Mouse (Mus musculus) CH12.LX (cell line): ENCODE measurements around the gene Ret. TPM values are rescaled to one million over a fixed set of nuclear protein-coding genes. Genes with fewer than 3 reads are reported as not detected.

Source experiments
- DNase-seq: peaks from one replicate; pipeline ENCODE4 v3.0.0-alpha.2; 2013; ENCODE audit errors: extremely low read depth
- H3K27ac ChIP-seq: 2 replicates; pipeline ENCODE4 v1.5.1; 2012; ENCODE audit warnings: low read depth, mild to moderate bottlenecking, control low read depth, moderate library complexity; ENCODE audit not compliant: insufficient read depth
- H3K27me3 ChIP-seq: replicated peaks from 2 replicates; pipeline ENCODE3; 2012; ENCODE audit warnings: inconsistent platforms
- H3K36me3 ChIP-seq, 2 experiments: replicated peaks in 1 of 2; 2 replicates each; pipeline versions ENCODE3 to v1.6.1; 2012; ENCODE audit warnings: inconsistent platforms in 1 of 2, low read length in 1 of 2, mild to moderate bottlenecking in 1 of 2, mixed read lengths in 1 of 2, moderate library complexity in 1 of 2; ENCODE audit not compliant: control insufficient read depth in 1 of 2, insufficient read depth in 1 of 2
- H3K4me1 ChIP-seq, 2 experiments: 2 replicates each; pipeline ENCODE4 v1.6.1; 2012; ENCODE audit warnings: inconsistent platforms in 1 of 2, moderate library complexity in 1 of 2; ENCODE audit not compliant: insufficient read depth in 2 of 2, control insufficient read depth in 1 of 2
- H3K4me2 ChIP-seq: 2 replicates; pipeline ENCODE4 v1.6.1; 2012; ENCODE audit warnings: low read depth, mild to moderate bottlenecking, control low read depth; ENCODE audit not compliant: poor library complexity, insufficient read depth, severe bottlenecking
- H3K4me3 ChIP-seq, 3 experiments: fragments of 150-350 bp in 1 of 3; sonication (generic) in 1 of 3; replicated peaks in 1 of 3; 2 replicates each; pipeline versions ENCODE3 to v1.5.1; 2011 to 2012; ENCODE audit warnings: low read depth in 2 of 3, low read length in 2 of 3, mild to moderate bottlenecking in 2 of 3, moderate library complexity in 2 of 3, control low read depth in 1 of 3, improper control_type of control experiment in 1 of 3, inconsistent platforms in 1 of 3, mixed read lengths in 1 of 3; ENCODE audit not compliant: poor library complexity in 1 of 3
- H3K79me2 ChIP-seq: replicated peaks from 2 replicates; pipeline ENCODE4 v1.6.1; 2012; ENCODE audit warnings: mild to moderate bottlenecking, moderate library complexity; ENCODE audit not compliant: control insufficient read depth, poor library complexity, insufficient read depth, severe bottlenecking; ENCODE audit errors: extremely low read depth
- H3K9ac ChIP-seq: 2 replicates; pipeline ENCODE4 v1.6.1; 2012; ENCODE audit warnings: low read depth, mild to moderate bottlenecking, control low read depth, moderate library complexity; ENCODE audit not compliant: insufficient read depth
- H3K9me3 ChIP-seq: replicated peaks from 2 replicates; pipeline ENCODE3; 2012; ENCODE audit warnings: low read length, inconsistent platforms, mixed read lengths
- CTCF ChIP-seq, 2 experiments: IDR thresholded peaks in 1 of 2; conservative IDR thresholded peaks in 1 of 2; 2 replicates each; pipeline ENCODE4 v1.5.1; 2011 to 2012; ENCODE audit warnings: low read depth in 2 of 2, low read length in 2 of 2, improper control_type of control experiment in 1 of 2, inconsistent platforms in 1 of 2, mild to moderate bottlenecking in 1 of 2, moderate library complexity in 1 of 2
- E2F4 ChIP-seq: IDR thresholded peaks from 2 replicates; pipeline ENCODE4 v1.6.1; 2011; ENCODE audit warnings: low read depth, low read length, improper control_type of control experiment; ENCODE audit not compliant: insufficient replicate concordance
- ETS1 ChIP-seq: conservative IDR thresholded peaks from 2 replicates; pipeline ENCODE4 v1.6.1; 2012; ENCODE audit warnings: low read depth, mild to moderate bottlenecking, inconsistent platforms, low read length, improper control_type of control experiment, moderate library complexity
- HCFC1 ChIP-seq: IDR thresholded peaks from 2 replicates; pipeline ENCODE4 v1.6.1; 2012; ENCODE audit warnings: low read depth, mild to moderate bottlenecking, inconsistent platforms, low read length, improper control_type of control experiment
- IRF4 ChIP-seq: IDR thresholded peaks from 2 replicates; pipeline ENCODE4 v1.6.1; 2014; ENCODE audit warnings: low read depth, mild to moderate bottlenecking, inconsistent platforms, low read length, improper control_type of control experiment
- MAZ ChIP-seq: IDR thresholded peaks from 2 replicates; pipeline ENCODE4 v1.6.1; 2012; ENCODE audit warnings: low read depth, mild to moderate bottlenecking, inconsistent platforms, low read length, improper control_type of control experiment, moderate library complexity
- MEF2A ChIP-seq: IDR thresholded peaks from 2 replicates; pipeline ENCODE4 v1.6.1; 2014; ENCODE audit warnings: low read depth, mild to moderate bottlenecking, inconsistent platforms, low read length, improper control_type of control experiment, borderline replicate concordance
- MXI1 ChIP-seq: IDR thresholded peaks from 2 replicates; pipeline ENCODE4 v1.6.1; 2011; ENCODE audit warnings: mild to moderate bottlenecking, low read depth, low read length, improper control_type of control experiment
- MYC ChIP-seq: IDR thresholded peaks from 2 replicates; pipeline ENCODE4 v1.6.1; 2011; ENCODE audit warnings: low read depth, mild to moderate bottlenecking, improper control_type of control experiment, low read length
- NRF1 ChIP-seq: IDR thresholded peaks from 2 replicates; pipeline ENCODE4 v1.6.1; 2014; ENCODE audit warnings: low read depth, mild to moderate bottlenecking, inconsistent platforms, low read length, improper control_type of control experiment, moderate library complexity
- PAX5 ChIP-seq: IDR thresholded peaks from 2 replicates; pipeline ENCODE4 v1.6.1; 2012; ENCODE audit warnings: low read length, inconsistent platforms, mixed read lengths
- RAD21 ChIP-seq: IDR thresholded peaks from 2 replicates; pipeline ENCODE4 v1.6.1; 2011; ENCODE audit warnings: low read depth, mild to moderate bottlenecking, low read length, improper control_type of control experiment, moderate library complexity
- SIN3A ChIP-seq: IDR thresholded peaks from 2 replicates; pipeline ENCODE4 v1.6.1; 2012; ENCODE audit warnings: low read length, improper control_type of control experiment, inconsistent platforms
- USF2 ChIP-seq: conservative IDR thresholded peaks from 2 replicates; pipeline ENCODE4 v1.6.1; 2011; ENCODE audit warnings: low read depth, low read length, improper control_type of control experiment
- ZC3H11A ChIP-seq: IDR thresholded peaks from 2 replicates; pipeline ENCODE4 v1.6.1; 2012; ENCODE audit warnings: low read depth, mild to moderate bottlenecking, inconsistent platforms, low read length, improper control_type of control experiment
- ZMIZ1 ChIP-seq: IDR thresholded peaks from 2 replicates; pipeline ENCODE4 v1.6.1; 2012; ENCODE audit warnings: low read depth, mild to moderate bottlenecking, inconsistent platforms, low read length, improper control_type of control experiment
- dilution Hi-C: fragments of 300-500 bp; cut with MboI; formaldehyde crosslinking; loops from 2 replicates; pipeline ENCODE4 v1.14.3; 2020; ENCODE audit warnings: low sequenced_read_pairs; ENCODE audit not compliant: extremely low pct_unique_long_range_greater_than_20kb, extremely low pct_ligation_motif_present
- in situ Hi-C: fragments of 300-500 bp; cut with MboI; formaldehyde crosslinking; loops from 3 replicates; pipeline ENCODE4 v1.14.3; 2019; ENCODE audit warnings: low sequenced_read_pairs, low pct_ligation_motif_present, low pct_unique_long_range_greater_than_20kb, mixed read lengths
- polyA plus RNA-seq: library from polyadenylated mRNA; unstranded; fragments of >175 nt; gene quantifications from 2 replicates; pipeline ENCODE4 v1.2.1, GENCODE M21; 2012; ENCODE audit warnings: low read depth; ENCODE audit not compliant: insufficient read length
- total RNA-seq, 2 experiments: library from RNA; depleted of rRNA; stranded (reverse); fragments of 300-350 nt in 1 of 2; fragments of >200 nt in 1 of 2; gene quantifications; 2 replicates each; pipeline ENCODE4 v1.2.3; 2012 to 2014

The Ret gene
- total and polyA plus RNA-seq, 3 experiments = not detected

GRCm38 (mm10) chr6:118167013-118167412, 30.5 kb downstream of the Ret start:
- H3K4me2 ChIP-seq = peak overlapping the region; percentile 59; the same call in 1 of the 2 replicates
- H3K27me3 ChIP-seq = peaks cover 77% of the 10 kb centered on the region
- peak; percentile 4 for DNase-seq
- H3K4me3 ChIP-seq = no peak overlapping the region
- dilution Hi-C loops = no loop called here
- H3K36me3 ChIP-seq = no peaks in the 10 kb centered on the region
- H3K9me3 ChIP-seq = no peaks in the 10 kb centered on the region
- TF ChIP-seq USF2 (no peak), MXI1 (no peak), RAD21 (no peak), MYC (no peak), HCFC1 (no peak), ZMIZ1 (no peak), IRF4 (no peak), CTCF (conservative IDR thresholded peaks at IDR 0.05 in 1 of 2, IDR thresholded peaks at IDR 0.05 in 1 of 2; ENCODE audit: low read depth in 2 of 2, low read length in 2 of 2) (no peak)
- in situ Hi-C loops = no loop called here
- 0 out of 4 replicates have a peak, but pooled peaks cover 0 to 3% of the 10 kb centered on the region in 2 experiments for H3K4me1 ChIP-seq
- H3K27ac ChIP-seq = no peak overlapping the region
- H3K9ac ChIP-seq = no peak overlapping the region
- H3K79me2 ChIP-seq = no peaks in the 10 kb centered on the region

- H3K4me2 ChIP-seq = no peak overlapping the region
- in situ Hi-C loops (no loop called here), dilution Hi-C loops (no loop called here)
- H3K9ac ChIP-seq = no peak overlapping the region
- H3K79me2 ChIP-seq = no peaks in the 10 kb centered on the region
- no peak overlapping the region for H3K27ac ChIP-seq
- H3K36me3 ChIP-seq = no peaks in the 10 kb centered on the region
- 0 out of 4 replicates have a peak, but pooled peaks cover 0 to 3% of the 10 kb centered on the region in 2 experiments for H3K4me1 ChIP-seq
- peaks cover 76% of the 10 kb centered on the region for H3K27me3 ChIP-seq
- no peak overlapping the region for H3K4me3 ChIP-seq
- TF ChIP-seq MAZ = no peak
- TF ChIP-seq NRF1 = no peak
- no peak for TF ChIP-seq SIN3A
- TF ChIP-seq MEF2A = no peak
- TF ChIP-seq USF2 = no peak
- TF ChIP-seq ZC3H11A = no peak
- no peak for TF ChIP-seq E2F4
- H3K9me3 ChIP-seq = no peaks in the 10 kb centered on the region
- no peak for DNase-seq
These were observed 32.0 kb downstream of the Ret start for GRCm38 (mm10) chr6:118165516-118165915.

GRCm38 (mm10) chr6:118164691-118165090, 32.8 kb downstream of the Ret start:
- H3K27me3 ChIP-seq = peaks cover 78% of the 10 kb centered on the region
- dilution Hi-C loops = no loop called here
- no peak overlapping the region for H3K4me2 ChIP-seq
- DNase-seq = no peak
- TF ChIP-seq NRF1 (no peak), PAX5 (no peak), SIN3A (no peak), ETS1 (no peak)
- no peaks in the 10 kb centered on the region for H3K36me3 ChIP-seq
- in situ Hi-C loops = no loop called here
- H3K9me3 ChIP-seq = no peaks in the 10 kb centered on the region
- no peak overlapping the region for H3K27ac ChIP-seq
- H3K79me2 ChIP-seq = no peaks in the 10 kb centered on the region
- 0 out of 4 replicates have a peak, but pooled peaks cover 0 to 3% of the 10 kb centered on the region in 2 experiments for H3K4me1 ChIP-seq
- no peak overlapping the region for H3K9ac ChIP-seq
- no peak overlapping the region for H3K4me3 ChIP-seq
